Mouse (Mus musculus) midbrain, embryonic 14.5 days (tissue): ENCODE data around the gene Zdhhc17. TPM values are rescaled to one million over a fixed set of nuclear protein-coding genes. Genes with fewer than 3 reads are reported as not detected.

ENCODE experiments used
- ATAC-seq: fragments of 200-750 bp; cut with Nextera tagmentation; 2 replicates; pipeline ENCODE4 v1.8.0; 2017; ENCODE audit warnings: moderate number of reproducible peaks, moderate library complexity; ENCODE audit not compliant: low FRiP score, low TSS enrichment
- DNase-seq: peaks from one replicate; pipeline ENCODE4 v3.0.0-alpha.2; 2015
- H3K27ac ChIP-seq: fragments of 300-500 bp; sonication (generic); replicated peaks from 2 replicates; pipeline ENCODE4 v1.5.1; 2014; ENCODE audit warnings: mild to moderate bottlenecking, low read depth, low read length, moderate library complexity
- H3K27me3 ChIP-seq: fragments of 300-500 bp; sonication (generic); 2 replicates; pipeline ENCODE4 v1.6.1; 2014; ENCODE audit warnings: low read length, control low read depth, mixed read lengths; ENCODE audit not compliant: control insufficient read depth, insufficient read depth
- H3K36me3 ChIP-seq: fragments of 300-500 bp; sonication (generic); 2 replicates; pipeline ENCODE4 v1.6.1; 2014; ENCODE audit warnings: low read length, control low read depth; ENCODE audit not compliant: control insufficient read depth, insufficient read depth
- H3K4me1 ChIP-seq: fragments of 300-500 bp; sonication (generic); 2 replicates; pipeline ENCODE4 v1.6.1; 2014; ENCODE audit warnings: mild to moderate bottlenecking, antibody characterized with exemption, low read length, control low read depth; ENCODE audit not compliant: control insufficient read depth, insufficient read depth
- H3K4me2 ChIP-seq: fragments of 300-500 bp; sonication (generic); 2 replicates; pipeline ENCODE4 v1.6.1; 2014; ENCODE audit warnings: mild to moderate bottlenecking, low read length, moderate library complexity
- H3K4me3 ChIP-seq: fragments of 300-500 bp; sonication (generic); replicated peaks from 2 replicates; pipeline ENCODE4 v1.5.1; 2014; ENCODE audit warnings: low read depth, low read length
- H3K9ac ChIP-seq: fragments of 300-500 bp; sonication (generic); replicated peaks from 2 replicates; pipeline ENCODE4 v1.6.1; 2014; ENCODE audit warnings: mild to moderate bottlenecking, low read length, moderate library complexity
- H3K9me3 ChIP-seq: fragments of 300-500 bp; sonication (generic); 2 replicates; pipeline ENCODE4 v1.6.1; 2016; ENCODE audit warnings: low read length, control low read depth, mixed read lengths; ENCODE audit not compliant: control insufficient read depth
- WGBS: fragments of 180-500 bp; shearing (Covaris S2); extraction: QIAGEN DNeasy Blood & Tissue Kit; methylation state at CpG from one replicate; pipeline ENCODE4 v1.1.7; 2014; 5-methylcytosine and 5-hydroxymethylcytosine counted together
- polyA plus RNA-seq: library from polyadenylated mRNA; unstranded; fragments of >200 nt; fragmentation: Nextera tagmentation; extraction: Ambion mirVana; gene quantifications from 2 replicates; pipeline ENCODE4 v1.2.1, GENCODE M21; 2014

The Zdhhc17 gene
- polyA plus RNA-seq = 67.5 and 69.9 TPM in 2 replicates

DNA sequence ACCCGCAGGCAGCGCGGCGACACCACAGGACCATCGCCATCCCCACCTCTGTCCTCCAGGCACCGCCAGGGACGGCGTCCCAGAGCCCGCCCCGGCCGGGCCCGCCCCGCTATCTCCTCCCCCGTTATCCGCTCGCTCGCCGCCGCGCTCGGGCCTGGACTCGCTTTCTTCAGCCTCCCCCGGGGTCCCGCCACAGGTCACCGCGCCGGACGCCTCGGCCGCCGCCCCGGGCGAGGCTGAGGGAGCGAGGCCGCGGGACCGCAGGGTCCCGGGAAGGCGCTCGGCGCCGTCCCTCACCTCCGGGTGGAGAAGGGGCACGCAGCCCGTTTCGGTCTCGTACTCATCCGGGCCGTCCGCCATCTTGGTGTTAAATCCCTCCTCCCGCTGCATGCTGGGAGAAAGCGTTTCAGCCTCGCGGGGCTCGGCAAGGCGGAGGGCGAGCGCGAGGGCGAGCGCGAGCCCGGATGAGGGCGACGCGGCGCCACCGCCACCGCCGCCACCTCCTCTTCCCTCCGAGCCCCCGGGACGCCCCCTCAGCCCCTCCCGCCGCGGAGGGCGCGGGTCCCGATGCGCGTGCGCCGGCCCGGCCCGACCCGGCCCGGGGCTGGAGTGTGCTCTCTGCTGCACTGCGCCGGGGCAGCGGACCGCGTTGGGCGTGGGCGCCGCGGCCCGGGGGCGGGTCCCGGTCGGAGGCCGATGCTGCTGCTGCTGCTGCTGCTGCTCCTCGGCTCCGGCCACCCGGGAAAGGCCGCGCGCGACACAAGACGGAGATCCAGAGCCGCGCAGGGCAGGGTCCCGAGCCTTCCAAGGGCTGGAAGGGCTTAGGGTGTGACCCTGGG is at the start of gene Zdhhc17:
Gene Zdhhc17, minus strand, starts transcription at position 500 of the 839 bp plus-strand sequence.
- Histone ChIP-seq H3K4me2 (peak within 1 kb of the TSS; percentile 81), H3K27ac (peak within 1 kb of the TSS; percentile 100), H3K4me1 (peaks cover 25% of the 10 kb centered on the region), H3K9ac (peak within 1 kb of the TSS; percentile 99), H3K9me3 (no peaks in the 10 kb centered on the region), H3K4me3 (peak within 1 kb of the TSS; percentile 92), H3K36me3 (no peaks in the 10 kb centered on the region), H3K27me3 (no peaks in the 10 kb centered on the region)
- WGBS = under 1% methylated on average over 95 of the region's 112 CpGs
- ATAC-seq (peak; percentile 94), DNase-seq (peak; percentile 97)

DNA sequence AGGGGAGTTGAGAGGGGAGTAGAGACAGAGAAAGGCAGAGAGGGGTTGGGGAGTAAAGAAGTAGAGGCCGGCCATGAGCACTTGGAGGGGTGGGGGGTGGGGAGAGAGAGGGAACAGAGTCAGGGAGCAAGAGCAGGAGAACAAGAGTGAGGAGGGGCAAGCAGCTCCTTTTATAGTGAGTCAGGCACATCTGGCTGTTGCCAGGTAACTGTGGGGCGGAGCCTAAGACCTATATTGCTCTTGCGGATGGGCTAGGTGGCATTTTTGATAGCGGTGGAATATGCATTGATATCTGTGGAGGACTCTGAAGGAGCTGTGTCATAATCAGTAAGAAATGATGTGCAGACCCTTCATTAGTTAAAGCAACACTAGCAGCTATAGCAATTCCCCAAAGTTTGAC is 45.8 kb upstream of the Zdhhc17 start:
- no peaks in the 10 kb centered on the region for H3K36me3 ChIP-seq
- no peak for ATAC-seq
- no peaks in the 10 kb centered on the region for H3K9me3 ChIP-seq
- H3K4me1 ChIP-seq = no peaks in the 10 kb centered on the region
- no peaks in the 10 kb centered on the region for H3K27me3 ChIP-seq
- 47% methylated on average over 4 of the region's 4 CpGs for WGBS
- no peak overlapping the region for H3K9ac ChIP-seq
- H3K27ac ChIP-seq = no peak overlapping the region
- H3K4me2 ChIP-seq = no peak overlapping the region
- H3K4me3 ChIP-seq = no peak overlapping the region
- no peak for DNase-seq

DNA sequence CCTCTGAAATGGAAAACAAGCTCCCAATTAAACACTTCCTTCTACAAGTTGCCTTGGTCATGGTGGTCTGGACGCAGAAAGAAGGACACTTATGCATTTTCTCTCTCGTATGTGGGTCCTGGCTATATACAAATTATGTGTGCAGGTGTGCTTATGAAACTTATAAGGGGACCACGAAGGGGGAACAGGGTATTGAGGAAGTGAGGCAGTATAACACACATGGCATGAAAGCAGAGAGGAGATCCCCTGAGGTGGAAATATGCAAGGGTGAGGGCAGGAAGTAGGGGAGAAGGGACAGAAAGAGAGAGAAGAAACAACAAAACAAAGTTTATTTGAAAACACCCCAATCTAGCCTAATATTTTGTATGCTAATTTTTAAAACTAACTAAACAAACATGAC is 41.7 kb upstream of the Zdhhc17 start:
- Histone ChIP-seq H3K9ac (no peak overlapping the region), H3K9me3 (no peaks in the 10 kb centered on the region)

DNA sequence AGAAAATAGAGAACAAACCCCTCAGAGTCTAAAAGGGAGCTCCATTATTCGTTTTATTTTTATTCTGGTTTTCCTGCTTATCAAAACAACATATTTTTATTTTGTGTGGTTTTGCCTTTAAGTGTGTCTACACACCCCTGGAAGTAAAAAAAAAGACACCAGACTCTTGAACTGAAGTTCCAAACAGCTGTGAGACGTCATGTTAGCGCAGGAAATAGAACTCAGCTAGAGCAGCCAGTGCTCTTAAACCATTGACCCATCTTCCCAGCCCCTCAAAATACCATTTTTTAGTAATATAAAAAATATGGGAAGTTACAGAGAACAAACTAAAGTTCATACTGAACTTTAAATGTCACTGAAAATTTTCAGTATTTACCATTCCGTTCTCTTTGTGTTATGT is 40.6 kb upstream of the Zdhhc17 start:
- H3K27me3 ChIP-seq = no peaks in the 10 kb centered on the region
- no peak overlapping the region for H3K27ac ChIP-seq
- no peak overlapping the region for H3K9ac ChIP-seq
- ATAC-seq (no peak), DNase-seq (no peak)
- H3K4me1 ChIP-seq = no peaks in the 10 kb centered on the region
- H3K9me3 ChIP-seq = no peaks in the 10 kb centered on the region
- H3K36me3 ChIP-seq = no peaks in the 10 kb centered on the region
- no peak overlapping the region for H3K4me2 ChIP-seq
- H3K4me3 ChIP-seq = no peak overlapping the region
- 87% methylated on average over 4 of the region's 4 CpGs for WGBS

More for the DNA sequence above, 41.7 kb upstream of the Zdhhc17 start:
- no peaks in the 10 kb centered on the region for H3K36me3 ChIP-seq
- H3K4me3 ChIP-seq = no peak overlapping the region
- 90% methylated on average over 3 of the region's 3 CpGs for WGBS
- H3K27me3 ChIP-seq = no peaks in the 10 kb centered on the region
- H3K4me2 ChIP-seq = no peak overlapping the region
- no peak overlapping the region for H3K27ac ChIP-seq
- DNase-seq (no peak), ATAC-seq (no peak)
- H3K4me1 ChIP-seq = no peaks in the 10 kb centered on the region

DNA sequence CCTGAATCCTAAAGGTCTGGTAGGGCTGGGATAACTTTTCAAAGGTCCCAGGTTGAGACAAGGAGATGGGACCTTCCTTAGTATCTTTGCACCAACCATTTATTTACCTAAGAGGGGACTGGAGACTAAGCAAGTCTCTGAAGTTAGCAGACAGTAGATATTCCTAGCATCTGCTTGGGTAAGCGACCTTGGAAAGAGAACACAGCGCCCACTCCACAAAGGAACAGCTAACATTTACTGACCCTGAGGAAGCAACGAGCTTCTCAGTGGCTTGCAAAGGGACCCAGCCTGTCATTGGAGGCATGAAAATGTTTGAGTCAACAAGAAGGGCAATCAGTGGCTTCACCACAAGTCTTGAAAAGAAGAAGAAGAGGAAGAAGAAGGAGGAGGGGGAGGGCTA is 40.1 kb upstream of the Zdhhc17 start:
- Histone ChIP-seq H3K27ac (no peak overlapping the region), H3K9ac (no peak overlapping the region), H3K4me3 (no peak overlapping the region), H3K4me2 (no peak overlapping the region), H3K27me3 (no peaks in the 10 kb centered on the region), H3K4me1 (no peaks in the 10 kb centered on the region), H3K36me3 (no peaks in the 10 kb centered on the region), H3K9me3 (no peaks in the 10 kb centered on the region)
- no peak for ATAC-seq
- WGBS = 85% methylated on average over 3 of the region's 3 CpGs
- no peak for DNase-seq

DNA sequence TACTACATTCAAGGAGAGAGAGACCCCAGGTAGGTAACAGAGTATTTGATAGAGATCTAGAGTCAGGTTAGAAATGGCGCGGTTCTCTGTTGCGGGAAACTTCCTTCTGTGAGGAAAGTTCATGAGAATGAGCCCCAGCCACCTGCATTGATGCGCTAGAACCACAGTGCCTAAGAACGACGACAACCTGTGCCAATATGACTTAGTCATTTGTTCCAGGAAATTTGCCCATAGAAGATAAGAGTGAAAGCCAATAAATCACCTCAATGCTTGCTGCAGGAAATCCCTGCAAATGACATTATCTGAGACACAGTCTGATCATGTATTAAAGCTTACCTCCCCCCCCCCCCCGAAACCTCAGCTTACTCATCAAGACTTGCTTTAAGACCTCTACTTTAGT is 38.0 kb upstream of the Zdhhc17 start:
- no peak overlapping the region for H3K27ac ChIP-seq
- WGBS = 86% methylated on average over 7 of the region's 7 CpGs
- no peaks in the 10 kb centered on the region for H3K27me3 ChIP-seq
- no peak overlapping the region for H3K9ac ChIP-seq
- 0 out of 2 replicates have a peak, but pooled peaks cover 9% of the 10 kb centered on the region for H3K9me3 ChIP-seq
- no peak for DNase-seq
- no peaks in the 10 kb centered on the region for H3K36me3 ChIP-seq
- no peak for ATAC-seq
- no peak overlapping the region for H3K4me2 ChIP-seq
- no peaks in the 10 kb centered on the region for H3K4me1 ChIP-seq
- H3K4me3 ChIP-seq = no peak overlapping the region

DNA sequence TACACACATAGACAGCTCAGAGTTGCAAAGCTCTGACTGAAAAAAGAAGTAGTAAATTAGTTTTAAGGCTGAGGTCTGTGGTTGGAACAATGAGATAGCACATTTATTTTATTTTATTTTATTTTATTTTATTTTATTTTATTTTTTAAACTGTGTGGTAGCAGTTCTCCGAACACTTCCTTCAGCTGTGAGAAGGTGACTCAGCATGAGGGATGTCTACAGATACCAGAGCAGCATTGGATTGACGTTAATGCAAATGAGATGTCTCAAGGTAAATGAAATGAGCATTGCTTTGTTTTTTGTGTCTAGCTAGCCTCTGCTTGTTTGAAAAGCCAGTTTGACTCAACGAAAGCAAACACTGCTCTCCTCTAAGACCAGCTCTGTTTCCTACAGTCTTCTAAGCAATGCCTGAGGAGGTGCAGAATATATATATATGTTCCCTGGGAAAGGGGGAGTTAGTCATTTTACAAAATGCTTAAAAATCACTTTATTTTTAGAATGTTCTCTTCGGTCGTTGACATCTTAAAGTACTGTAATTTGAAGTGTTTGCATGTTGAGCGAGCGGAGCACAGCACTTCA is 30.2 kb upstream of the Zdhhc17 start:
- H3K9me3 ChIP-seq = 0 out of 2 replicates have a peak, but pooled peaks cover 9% of the 10 kb centered on the region
- no peaks in the 10 kb centered on the region for H3K27me3 ChIP-seq
- 89% methylated on average over 7 of the region's 7 CpGs for WGBS
- DNase-seq = no peak
- H3K4me1 ChIP-seq = no peaks in the 10 kb centered on the region
- no peak for ATAC-seq
- no peak overlapping the region for H3K4me3 ChIP-seq
- H3K4me2 ChIP-seq = no peak overlapping the region
- H3K27ac ChIP-seq = no peak overlapping the region
- no peaks in the 10 kb centered on the region for H3K36me3 ChIP-seq
- H3K9ac ChIP-seq = no peak overlapping the region

DNA sequence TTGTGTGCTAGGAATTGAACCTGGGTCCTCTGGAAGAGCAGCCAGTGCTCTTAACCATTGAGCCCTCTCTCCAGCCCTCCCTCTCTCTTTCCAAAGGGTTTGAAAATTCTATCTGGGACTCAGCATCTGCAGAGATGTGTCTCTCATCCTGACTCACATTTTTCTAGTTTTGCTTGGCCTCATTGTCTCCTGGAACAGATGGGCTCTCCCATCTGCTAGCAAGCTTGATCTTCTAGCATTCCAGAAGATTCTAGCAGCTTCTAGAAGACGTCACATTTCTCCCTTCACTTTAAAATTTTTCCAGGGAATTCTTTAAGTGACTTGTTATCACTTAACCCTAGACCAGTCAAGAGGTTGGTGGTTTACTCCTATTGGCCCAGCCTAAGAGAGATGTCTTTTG is 26.9 kb upstream of the Zdhhc17 start:
- Histone ChIP-seq H3K9ac (no peak overlapping the region), H3K27ac (no peak overlapping the region), H3K9me3 (no peaks in the 10 kb centered on the region), H3K4me1 (no peaks in the 10 kb centered on the region; the same call in 1 of the 2 replicates), H3K4me3 (no peak overlapping the region), H3K36me3 (no peaks in the 10 kb centered on the region), H3K4me2 (no peak overlapping the region), H3K27me3 (no peaks in the 10 kb centered on the region)
- no peak for ATAC-seq
- no peak for DNase-seq
- WGBS = 80% methylated on average over 1 of the region's 1 CpGs

DNA sequence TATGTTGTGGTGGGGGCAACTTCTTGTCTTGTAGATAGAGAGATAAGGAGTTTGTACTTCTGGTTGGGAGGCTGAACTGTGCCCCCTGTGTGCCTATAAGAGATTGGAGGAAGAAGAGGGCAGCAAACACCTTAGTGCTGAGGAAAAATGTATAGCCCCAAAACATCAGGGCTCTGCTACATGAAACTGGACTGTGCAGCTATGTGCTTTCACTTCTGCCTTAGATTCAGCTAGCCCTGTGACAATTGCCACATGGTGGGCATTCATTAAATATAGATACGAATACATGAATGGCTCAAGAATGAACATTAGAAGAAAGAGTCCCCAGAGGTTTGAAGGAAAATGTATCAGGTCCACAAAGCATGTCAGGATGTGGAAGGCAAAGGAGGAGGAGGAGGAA is 25.2 kb upstream of the Zdhhc17 start:
- WGBS = 76% methylated on average over 1 of the region's 1 CpGs
- no peak overlapping the region for H3K27ac ChIP-seq
- H3K27me3 ChIP-seq = no peaks in the 10 kb centered on the region
- no peak for ATAC-seq
- no peak overlapping the region for H3K4me3 ChIP-seq
- H3K9me3 ChIP-seq = no peaks in the 10 kb centered on the region
- H3K4me2 ChIP-seq = no peak overlapping the region
- no peak overlapping the region for H3K9ac ChIP-seq
- DNase-seq = no peak
- H3K36me3 ChIP-seq = no peaks in the 10 kb centered on the region
- peaks cover 5% of the 10 kb centered on the region; the same call in 1 of the 2 replicates for H3K4me1 ChIP-seq
